Mouse (Mus musculus): Measurements from ENCODE around the gene Sesn2.

DNA sequence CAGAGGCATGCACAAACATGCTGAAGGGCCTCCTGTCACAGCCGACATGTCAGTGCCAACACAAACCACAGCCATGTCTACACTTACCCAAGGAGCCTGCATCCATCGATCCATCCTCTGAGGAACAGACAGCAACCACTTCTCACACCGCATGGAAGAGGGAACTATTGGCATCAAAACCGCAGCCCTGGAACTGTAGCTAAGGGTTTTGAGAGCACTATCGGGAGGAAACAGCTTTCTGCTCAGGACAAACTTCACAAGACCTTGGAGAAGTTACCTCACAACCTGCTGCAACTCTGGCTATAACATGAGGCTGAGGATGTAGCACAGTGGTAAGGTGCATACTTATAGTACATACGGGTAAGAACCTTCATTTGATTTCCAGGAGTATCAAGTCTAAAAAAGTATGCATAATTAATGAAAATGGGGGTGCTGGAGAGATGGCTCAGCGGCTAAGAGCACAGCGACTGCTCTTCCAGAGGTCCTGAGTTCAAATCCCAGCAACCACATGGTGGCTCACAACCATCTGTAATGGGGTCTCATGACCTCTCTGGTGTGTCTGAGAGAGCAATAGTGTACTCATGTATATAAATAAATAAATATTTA is 17.7 kb upstream of the Sesn2 start:
- TF ChIP-seq POLR2A (IDR thresholded peaks at IDR 0.05; ENCODE audit: insufficient read depth, low read length) = no peak
- no peak for TF ChIP-seq CTCF (IDR thresholded peaks at IDR 0.05; ENCODE audit: low read depth, low read length)
- TF ChIP-seq EP300 (IDR thresholded peaks at IDR 0.05; ENCODE audit: insufficient read depth, low read depth, low read length) = no peak
